Mouse (Mus musculus) erythroblast, embryonic 14.5 days (primary cell): ENCODE measurements around the gene Tenm2.

ENCODE experiments used
- GATA1 ChIP-seq: IDR thresholded peaks from 2 replicates; pipeline ENCODE4 v1.6.1; 2012; ENCODE audit warnings: low read length, inconsistent platforms, mixed read lengths
- TAL1 ChIP-seq: IDR thresholded peaks from 3 replicates; pipeline ENCODE4 v1.6.1; 2012; ENCODE audit warnings: low read length, inconsistent platforms, mixed read lengths

DNA sequence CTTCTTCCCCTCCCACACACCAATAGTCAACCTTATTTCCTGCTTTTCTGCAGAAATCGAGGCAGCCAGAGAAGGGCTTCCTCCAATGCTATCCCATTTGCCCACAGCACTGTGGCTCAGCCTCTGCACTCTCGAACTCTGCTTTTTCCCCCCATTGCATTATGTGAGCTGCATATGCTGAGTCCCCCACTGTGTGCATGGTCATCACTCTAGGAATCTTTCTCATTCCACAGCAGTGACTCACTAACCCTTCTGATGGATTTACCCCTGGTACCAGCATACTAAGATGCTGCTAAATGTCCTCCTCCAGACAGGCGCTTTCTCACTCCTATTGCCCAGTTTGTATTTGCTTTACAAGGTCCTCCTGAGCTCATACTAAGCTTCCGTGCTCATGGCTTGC is 1222.6 kb downstream of the Tenm2 start:
- TF ChIP-seq GATA1 (no peak), TAL1 (no peak)
